Mouse (Mus musculus) adrenal gland, adult 18-20 months (tissue): Measurements from ENCODE around the gene Slc39a11. TPM values are rescaled to one million over a fixed set of nuclear protein-coding genes. Genes with fewer than 3 reads are reported as not detected.

Source experiments
- DNase-seq, 2 experiments: peaks; one replicate each; pipeline ENCODE4 v3.0.0; 2021 to 2022; ENCODE audit warnings: low spot score in 2 of 2
- total RNA-seq, 2 experiments: library from RNA; stranded (reverse); gene quantifications; 1 replicate in 1 of 2; 2 replicates in 1 of 2; pipeline ENCODE4 v1.2.3; 2021

The Slc39a11 gene
- total RNA-seq, 2 experiments from 2014 or later: 23.1 to 29.1 TPM

GRCm38 (mm10) chr11:113418921-113419655, 230.8 kb downstream of the Slc39a11 start:
- DNase-seq: no peak

GRCm38 (mm10) chr11:113417948-113418347, 231.9 kb downstream of the Slc39a11 start:
- no peak for DNase-seq

GRCm38 (mm10) chr11:113412545-113412944, 237.3 kb downstream of the Slc39a11 start:
- DNase-seq: no peak

DNA sequence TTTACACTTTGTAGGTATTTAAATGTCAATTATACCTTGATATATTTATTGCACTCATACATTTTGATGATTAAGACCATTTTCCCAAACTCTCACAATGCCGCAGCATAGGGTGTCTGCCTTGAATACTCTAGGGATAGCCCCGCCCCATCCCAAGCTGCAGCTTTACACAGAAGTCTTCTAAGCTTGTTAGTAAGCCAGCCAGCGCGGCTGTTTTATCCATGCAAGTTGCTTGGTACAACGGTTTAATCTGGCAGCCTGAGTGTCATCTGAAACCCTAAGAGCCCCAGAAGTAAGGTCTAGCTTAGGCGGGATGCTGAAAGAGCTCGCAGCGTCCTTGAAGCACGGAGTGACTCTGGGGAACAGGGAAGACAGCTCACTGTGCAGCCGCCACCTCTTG, 238.1 kb downstream of the Slc39a11 start:
- DNase-seq: no peak

GRCm38 (mm10) chr11:113409121-113409520, 240.8 kb downstream of the Slc39a11 start:
- no peak for DNase-seq

DNA sequence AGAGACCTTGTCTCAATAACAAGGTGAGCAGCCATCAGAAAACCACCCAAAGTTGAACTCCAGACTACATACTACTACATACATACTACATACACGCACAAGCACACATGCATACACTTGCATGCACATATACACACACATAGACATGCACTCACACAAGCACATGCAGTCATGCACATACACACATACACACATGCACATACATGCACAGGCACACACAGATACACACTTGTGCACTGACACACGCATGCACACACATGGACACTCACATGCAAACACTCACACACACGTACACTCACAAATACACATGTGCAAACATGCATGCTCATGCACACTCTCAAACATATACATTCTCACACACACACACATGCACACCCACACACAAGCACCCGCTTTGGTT, 242.4 kb downstream of the Slc39a11 start:
- DNase-seq: no peak

GRCm38 (mm10) chr11:113400868-113401267, 249.0 kb downstream of the Slc39a11 start:
- no peak for DNase-seq

DNA sequence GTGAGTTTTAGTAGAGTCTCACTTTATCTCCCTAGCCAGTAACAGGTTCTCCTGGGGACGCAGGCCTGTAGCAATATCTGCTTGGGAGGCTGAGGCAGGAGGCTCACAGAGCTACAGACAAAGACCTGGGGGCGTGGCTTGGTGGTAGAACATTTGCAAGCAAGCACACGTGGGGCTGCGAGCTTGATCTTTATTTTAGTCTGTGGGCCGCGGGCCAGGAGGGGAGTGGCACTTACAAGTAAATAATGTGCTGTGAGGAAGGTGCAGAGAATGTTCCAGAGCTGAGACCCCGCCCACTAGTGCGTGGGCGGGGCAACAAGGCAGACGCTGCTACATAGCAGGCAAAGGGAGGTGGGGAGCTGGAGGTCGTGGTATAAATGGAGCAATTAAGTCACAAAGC, 250.3 kb downstream of the Slc39a11 start:
- DNase-seq: no peak

GRCm38 (mm10) chr11:113397394-113397793, 252.5 kb downstream of the Slc39a11 start:
- DNase-seq: no peak

- no peak for DNase-seq
Measured at GRCm38 (mm10) chr11:113393366-113394150, 256.3 kb downstream of the Slc39a11 start.

DNA sequence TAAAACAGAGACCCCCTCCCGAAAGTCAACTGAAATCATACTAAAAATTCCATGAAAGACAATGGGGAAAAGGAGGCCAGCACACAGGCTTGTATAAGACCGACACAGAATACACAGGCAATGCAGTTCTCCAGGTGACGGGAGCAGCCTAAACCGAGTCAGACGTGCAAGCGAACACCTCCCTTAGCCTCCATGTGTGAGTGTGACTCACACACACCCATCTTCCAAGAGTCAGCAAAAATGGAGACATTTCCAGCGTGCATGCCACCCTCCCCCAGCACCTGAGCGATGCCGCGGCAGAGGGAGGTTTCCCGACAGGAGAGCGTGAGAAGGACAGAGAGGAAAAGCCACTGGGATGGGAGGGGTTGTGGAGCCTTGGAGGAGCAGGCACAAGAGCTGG, 258.2 kb downstream of the Slc39a11 start:
- no peak for DNase-seq

GRCm38 (mm10) chr11:113389637-113390036, 260.2 kb downstream of the Slc39a11 start:
- no peak for DNase-seq

DNA sequence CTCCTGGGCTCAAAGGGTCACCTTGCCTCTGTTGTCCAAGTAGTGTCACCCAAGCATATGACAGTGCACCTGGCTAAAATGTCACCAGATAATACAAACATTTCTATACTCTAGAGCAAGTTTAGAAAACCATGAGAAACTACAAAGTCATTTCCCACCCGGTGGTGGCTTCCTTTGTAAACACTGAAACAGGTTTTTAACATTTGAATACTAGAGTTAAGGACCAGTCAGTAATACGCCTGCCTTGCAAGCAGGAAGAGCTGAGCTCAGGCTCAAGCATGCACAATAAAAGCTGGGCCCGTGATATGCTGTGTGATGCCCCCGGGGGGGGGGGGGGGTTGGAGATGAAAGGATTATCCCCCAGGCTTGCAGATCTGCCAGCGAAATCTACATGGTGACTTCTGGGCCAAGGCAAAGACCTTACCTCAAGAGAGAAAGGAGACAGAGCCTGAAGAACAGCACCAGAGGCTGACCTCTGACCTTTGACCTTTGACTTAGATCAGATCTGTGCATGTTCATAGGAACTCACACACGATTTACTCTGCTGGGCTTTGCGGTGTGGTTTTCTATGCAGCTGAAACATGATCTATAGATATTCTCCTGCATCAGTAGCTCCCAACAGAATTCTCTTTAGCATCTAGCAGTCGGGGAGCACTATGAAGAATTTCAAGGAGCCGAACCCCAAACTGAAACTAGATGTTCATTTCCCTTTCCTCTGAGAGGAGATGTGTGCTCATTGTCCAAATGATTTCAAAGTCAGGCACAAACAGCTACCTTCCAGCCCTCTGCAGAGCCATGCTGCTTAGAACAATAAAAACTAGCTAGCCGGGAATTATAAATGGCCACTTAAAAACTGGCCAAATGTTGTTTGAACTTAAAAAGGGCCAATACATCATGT, 267.0 kb downstream of the Slc39a11 start:
- no peak for DNase-seq

DNA sequence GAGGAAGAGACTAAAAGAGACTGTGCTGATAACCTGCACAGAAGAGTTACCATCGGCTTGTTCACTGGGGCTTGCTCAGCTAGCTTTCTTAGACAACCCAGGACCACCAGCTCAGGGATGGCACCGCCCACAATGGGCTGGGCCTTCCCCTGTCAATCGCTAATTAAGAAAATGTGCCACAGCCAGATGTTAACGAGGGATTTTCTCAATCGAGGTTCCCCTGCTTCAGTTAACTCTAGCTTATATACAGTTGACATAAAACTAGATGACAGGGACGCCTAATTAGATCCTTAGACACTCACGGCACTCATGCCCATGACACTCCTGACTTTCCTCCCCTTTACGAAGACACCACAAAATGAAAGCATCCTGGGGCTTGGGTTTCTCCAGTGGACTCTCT, 268.3 kb downstream of the Slc39a11 start:
- no peak for DNase-seq

DNA sequence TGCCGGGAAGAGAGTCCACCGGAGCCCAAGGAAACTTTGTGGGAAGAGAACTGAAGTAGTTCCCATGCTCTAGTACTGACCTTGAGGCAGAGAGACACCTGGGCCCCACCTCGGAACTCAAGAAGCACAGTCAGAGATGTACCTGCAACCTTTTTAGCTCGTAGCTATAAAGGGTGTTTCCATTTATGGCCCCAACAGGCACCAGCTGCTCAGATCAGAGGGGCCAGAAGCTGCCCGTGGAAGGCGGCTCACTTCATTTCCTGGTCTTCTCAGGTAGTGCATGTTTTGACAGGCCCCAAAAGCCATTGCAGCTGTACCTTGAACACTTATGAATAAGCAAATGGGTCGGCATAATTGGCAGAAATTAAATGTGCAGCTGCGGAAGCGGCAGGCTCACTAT, 271.0 kb downstream of the Slc39a11 start:
- no peak for DNase-seq

DNA sequence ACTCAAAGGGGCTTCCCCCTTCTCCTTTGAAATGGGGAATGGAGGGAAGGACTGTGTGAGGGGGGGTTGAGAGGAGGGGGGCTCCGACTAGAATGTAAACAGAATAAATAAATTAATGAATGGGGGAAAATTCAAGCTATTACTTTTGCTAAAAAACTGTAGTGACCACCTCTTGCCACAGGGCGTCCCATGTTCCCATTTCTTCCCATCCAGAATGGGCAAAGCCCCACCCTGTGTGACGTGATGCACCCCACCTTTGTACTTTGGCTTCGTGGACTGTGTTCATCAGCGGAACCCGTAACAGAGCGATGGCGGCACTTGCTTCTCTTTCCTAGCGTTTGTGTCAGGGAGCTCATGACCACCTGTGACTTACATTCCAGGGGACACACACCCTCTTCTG, 273.8 kb downstream of the Slc39a11 start:
- no peak for DNase-seq

GRCm38 (mm10) chr11:113373926-113374325, 276.0 kb downstream of the Slc39a11 start:
- no peak for DNase-seq

GRCm38 (mm10) chr11:113373331-113373730, 276.5 kb downstream of the Slc39a11 start:
- no peak for DNase-seq

GRCm38 (mm10) chr11:113368046-113368445, 281.8 kb downstream of the Slc39a11 start:
- no peak for DNase-seq

DNA sequence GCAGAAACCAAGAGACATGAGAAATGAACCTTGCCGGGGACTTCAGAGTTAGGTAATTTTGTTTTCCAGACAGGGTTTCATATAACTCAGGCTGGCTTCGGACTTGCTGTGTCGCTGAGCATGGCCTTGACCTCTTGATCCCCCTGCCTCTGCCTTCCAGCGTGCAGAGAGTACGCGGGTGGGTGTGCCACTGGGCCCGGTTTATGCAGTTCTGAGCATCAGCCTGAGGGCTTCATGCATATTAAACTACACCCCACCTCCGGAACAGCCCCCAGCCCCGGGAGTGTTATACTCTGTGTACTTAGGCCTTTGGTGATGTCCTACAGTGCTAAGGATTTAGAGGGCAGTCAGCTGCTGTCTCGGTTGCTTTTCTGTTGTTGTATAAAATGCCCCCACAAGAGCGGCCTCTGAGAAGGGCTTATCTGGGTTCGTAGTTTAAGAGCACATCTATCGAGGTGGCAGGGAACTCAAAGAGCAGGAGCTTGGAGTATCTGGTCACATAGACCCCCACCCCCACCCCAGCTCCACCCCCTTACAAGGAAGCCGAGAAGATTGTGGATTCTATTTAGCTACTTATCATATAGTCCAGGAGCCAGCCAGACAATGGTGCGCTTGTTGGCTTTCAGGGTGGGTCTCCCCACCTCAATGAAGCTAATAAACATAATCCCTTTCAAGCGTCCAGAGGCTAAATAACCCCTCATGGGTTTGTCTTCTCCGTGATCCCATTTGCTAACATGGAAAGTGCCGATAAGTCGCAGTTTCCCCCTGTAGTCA, 283.4 kb downstream of the Slc39a11 start:
- DNase-seq: peak in 1 of 2 experiments; percentile 17

- DNase-seq: no peak
Measured at GRCm38 (mm10) chr11:113363739-113364138, 286.1 kb downstream of the Slc39a11 start.
